Mouse (Mus musculus): Measurements from ENCODE around the gene Stpg3. TPM values are rescaled to one million over a fixed set of nuclear protein-coding genes. Genes with fewer than 3 reads are reported as not detected.

The Stpg3 gene
- polyA plus RNA-seq, 1 experiment = not detected

DNA sequence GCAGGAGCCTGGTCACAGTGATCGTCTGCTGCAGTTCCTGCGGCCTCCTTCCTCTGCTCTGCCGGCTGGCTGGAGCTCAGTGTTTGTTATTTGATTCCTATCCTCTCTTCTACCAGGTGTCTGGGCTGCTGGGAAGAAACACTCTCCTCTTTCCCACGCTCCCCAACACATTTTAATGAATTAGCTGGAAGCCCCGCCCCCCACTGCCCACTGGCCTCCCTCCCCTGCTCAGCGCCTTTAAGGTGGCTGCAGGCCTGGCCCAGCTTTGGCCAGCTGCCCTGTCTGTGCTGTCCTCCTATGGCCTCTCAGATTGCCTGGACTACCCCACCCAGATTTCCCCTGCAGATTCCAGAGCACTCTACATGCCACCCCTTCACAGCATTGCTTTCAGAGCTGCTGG is 36.8 kb downstream of the Stpg3 start:
- no peak for TF ChIP-seq POLR2A (IDR thresholded peaks at IDR 0.05; ENCODE audit: borderline replicate concordance, extremely low read depth, insufficient read depth, insufficient read length, poor library complexity, severe bottlenecking)
- no peak for TF ChIP-seq CTCF (IDR thresholded peaks at IDR 0.05; ENCODE audit: borderline replicate concordance, extremely low read depth, insufficient read depth, insufficient read length)
- peak; percentile 92 for DNase-seq (ENCODE audit: low read depth)

DNA sequence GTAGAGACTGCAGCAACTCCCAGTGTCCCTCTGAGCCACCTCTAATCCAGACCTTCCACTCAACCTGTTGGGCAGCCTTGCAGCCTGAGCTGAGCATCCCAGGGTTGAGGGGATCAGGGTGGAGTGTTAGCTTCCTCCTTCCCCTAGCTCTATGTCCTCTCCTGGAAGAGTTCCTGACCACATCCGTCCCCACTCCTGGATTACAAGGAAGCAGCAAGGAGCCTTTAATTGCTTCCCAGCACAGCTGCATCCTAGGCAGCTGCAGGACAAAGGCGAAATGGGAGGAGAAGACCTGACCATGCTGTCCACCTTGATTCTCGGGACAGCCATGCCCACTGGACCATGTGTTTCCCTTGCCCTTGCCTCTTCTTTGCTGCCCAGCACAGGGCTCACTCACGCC is 37.4 kb downstream of the Stpg3 start:
- TF ChIP-seq CTCF (IDR thresholded peaks at IDR 0.05; ENCODE audit: borderline replicate concordance, extremely low read depth, insufficient read depth, insufficient read length) (no peak), POLR2A (IDR thresholded peaks at IDR 0.05; ENCODE audit: borderline replicate concordance, extremely low read depth, insufficient read depth, insufficient read length, poor library complexity, severe bottlenecking) (no peak)
- DNase-seq (ENCODE audit: low read depth) = no peak

DNA sequence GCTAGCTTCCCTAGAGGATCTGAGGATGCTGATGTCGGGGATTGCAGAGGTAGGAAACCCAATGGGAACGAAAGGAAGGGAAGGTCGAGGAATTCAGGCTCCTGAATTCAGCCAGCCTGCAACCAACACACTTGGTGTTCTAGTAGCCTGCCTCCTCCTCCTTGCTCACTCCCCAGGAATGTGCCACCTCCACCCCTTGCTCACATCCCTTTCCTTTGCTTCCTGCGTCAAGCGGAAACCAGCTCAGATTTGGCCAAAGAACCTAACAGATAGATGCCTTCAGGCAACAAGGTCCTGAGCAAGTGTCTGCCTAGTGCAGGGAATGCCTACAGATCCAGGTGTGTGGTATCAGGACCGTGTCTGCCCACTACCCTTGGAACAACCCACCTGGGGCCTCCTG is 37.9 kb downstream of the Stpg3 start:
- TF ChIP-seq CTCF (IDR thresholded peaks at IDR 0.05; ENCODE audit: borderline replicate concordance, extremely low read depth, insufficient read depth, insufficient read length) (no peak), POLR2A (IDR thresholded peaks at IDR 0.05; ENCODE audit: borderline replicate concordance, extremely low read depth, insufficient read depth, insufficient read length, poor library complexity, severe bottlenecking) (no peak)
- DNase-seq (ENCODE audit: low read depth) = no peak

DNA sequence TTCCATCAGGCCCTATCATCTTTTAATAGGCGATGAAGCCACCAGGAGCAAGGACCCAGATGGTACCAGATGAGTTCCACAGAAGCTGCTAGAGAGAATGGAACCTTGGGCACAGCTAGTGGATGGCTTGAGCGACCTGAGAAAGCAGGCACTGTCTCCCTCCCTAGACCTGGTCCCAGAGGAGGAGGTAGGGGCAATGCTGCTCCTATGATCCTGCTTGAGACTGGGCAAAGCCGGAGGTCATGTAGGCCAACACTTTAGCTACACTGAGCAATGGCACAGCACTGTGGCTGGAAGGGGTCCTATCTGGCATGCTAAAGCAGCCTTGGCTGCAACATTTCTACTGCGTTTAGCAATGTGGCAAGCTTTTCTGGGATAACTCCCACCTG is 38.8 kb downstream of the Stpg3 start:
- TF ChIP-seq POLR2A (IDR thresholded peaks at IDR 0.05; ENCODE audit: borderline replicate concordance, extremely low read depth, insufficient read depth, insufficient read length, poor library complexity, severe bottlenecking) = no peak
- no peak for TF ChIP-seq CTCF (IDR thresholded peaks at IDR 0.05; ENCODE audit: borderline replicate concordance, extremely low read depth, insufficient read depth, insufficient read length)

DNA sequence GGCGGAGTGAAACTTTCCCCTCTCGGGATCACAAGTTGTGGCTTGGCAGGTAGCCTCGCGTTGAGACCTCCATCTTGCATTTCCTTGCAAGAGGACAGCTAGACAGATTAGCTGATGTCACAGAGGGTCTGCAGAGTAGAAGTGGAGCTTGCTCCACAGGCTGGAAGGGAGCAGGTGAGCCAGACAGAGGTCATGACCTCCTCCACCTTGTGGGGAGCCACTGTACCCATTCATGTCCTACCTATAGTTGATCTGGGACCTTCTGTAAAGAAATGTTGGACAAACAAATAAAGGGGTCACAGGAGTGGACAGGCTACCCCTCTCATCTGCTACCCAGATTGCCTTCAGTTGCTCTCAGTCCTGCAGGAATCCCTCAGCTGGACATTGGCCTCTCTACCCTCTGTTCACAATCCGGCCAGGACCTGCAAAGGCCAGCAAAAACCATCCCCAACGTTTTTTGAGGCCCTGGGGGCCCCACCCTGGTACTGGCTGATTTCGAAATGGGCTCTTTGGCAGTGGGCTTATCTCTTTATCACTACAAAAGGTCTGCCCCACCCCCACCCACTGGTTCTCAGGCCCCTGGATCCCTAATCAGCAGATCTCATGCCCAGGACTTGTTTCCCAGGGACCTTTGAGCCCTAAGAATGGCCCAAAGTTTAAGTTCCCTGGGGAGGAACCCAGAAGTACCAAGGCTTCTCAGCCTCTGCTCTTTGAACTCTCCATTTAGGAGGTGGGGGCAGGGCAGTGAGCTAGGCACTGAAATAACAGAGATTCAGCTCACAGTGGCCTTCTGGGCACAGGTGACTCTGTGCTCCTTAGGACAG is 39.4 kb downstream of the Stpg3 start:
- TF ChIP-seq POLR2A (IDR thresholded peaks at IDR 0.05; ENCODE audit: borderline replicate concordance, extremely low read depth, insufficient read depth, insufficient read length, poor library complexity, severe bottlenecking) (no peak), CTCF (IDR thresholded peaks at IDR 0.05; ENCODE audit: borderline replicate concordance, extremely low read depth, insufficient read depth, insufficient read length) (no peak)
- DNase-seq (ENCODE audit: low read depth) = no peak

More for the DNA sequence above, 38.8 kb downstream of the Stpg3 start:
- DNase-seq (ENCODE audit: low read depth) = no peak

DNA sequence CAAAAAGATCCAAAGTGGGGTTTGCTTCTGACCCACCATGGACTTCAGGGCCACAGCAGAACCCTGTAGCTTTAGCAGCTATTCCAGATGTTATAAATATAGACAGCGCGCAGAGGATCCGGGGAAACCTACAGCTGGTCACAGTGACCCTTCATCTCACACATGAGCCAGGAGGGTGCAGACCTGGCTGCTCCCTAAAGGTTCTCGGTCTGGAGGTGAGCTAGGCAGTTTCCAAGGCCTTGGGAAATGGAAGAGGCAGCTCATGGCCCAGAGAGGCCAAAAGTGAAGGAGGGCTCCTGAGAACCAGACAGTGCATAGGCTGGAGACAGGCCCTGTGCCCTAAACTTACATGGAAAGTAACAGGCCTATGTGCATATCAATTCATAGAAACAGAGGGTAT is 40.6 kb downstream of the Stpg3 start:
- DNase-seq (ENCODE audit: low read depth) = no peak
- TF ChIP-seq POLR2A (IDR thresholded peaks at IDR 0.05; ENCODE audit: borderline replicate concordance, extremely low read depth, insufficient read depth, insufficient read length, poor library complexity, severe bottlenecking) = no peak
- TF ChIP-seq CTCF (IDR thresholded peaks at IDR 0.05; ENCODE audit: borderline replicate concordance, extremely low read depth, insufficient read depth, insufficient read length) = no peak

DNA sequence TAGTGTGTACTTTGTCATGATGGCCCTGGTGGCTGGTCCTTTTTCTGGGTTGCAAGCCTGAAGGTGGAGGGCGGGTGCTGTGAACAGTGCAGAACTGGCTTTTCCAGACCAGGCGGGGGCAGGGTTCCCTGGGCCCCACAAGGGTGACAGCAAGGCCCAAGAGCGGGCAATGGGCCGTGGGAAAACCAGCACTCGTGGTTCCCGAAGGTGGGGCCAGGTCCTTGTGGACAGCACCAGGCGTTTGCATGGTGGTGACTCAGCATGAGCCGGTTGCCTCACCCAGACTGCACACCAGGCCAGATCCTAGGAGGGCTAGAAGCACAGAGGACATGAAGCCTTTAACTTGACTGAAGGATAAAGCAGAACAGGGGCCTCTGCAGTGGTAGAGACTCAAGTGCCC is 41.8 kb downstream of the Stpg3 start:
- no peak for DNase-seq (ENCODE audit: low read depth)
- no peak for TF ChIP-seq POLR2A (IDR thresholded peaks at IDR 0.05; ENCODE audit: borderline replicate concordance, extremely low read depth, insufficient read depth, insufficient read length, poor library complexity, severe bottlenecking)
- TF ChIP-seq CTCF (IDR thresholded peaks at IDR 0.05; ENCODE audit: borderline replicate concordance, extremely low read depth, insufficient read depth, insufficient read length) = no peak

DNA sequence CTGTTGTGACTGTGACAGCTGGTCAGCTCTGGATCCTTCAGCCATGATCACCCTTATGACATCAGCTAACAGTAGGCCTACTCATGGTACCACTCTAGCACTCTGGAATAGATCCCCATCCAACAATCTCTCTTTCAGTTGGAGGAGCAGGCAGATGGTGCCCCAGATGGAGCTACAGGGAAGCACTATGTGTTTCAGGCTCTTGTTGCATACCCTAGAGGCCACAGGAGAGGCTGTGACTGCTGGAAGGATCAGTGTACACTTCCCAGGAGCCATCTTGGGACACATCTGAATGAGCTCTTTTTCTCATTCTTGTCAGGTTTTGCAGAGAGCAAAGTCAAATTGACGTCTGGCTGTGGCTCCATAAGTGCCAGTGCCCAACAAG is 42.7 kb downstream of the Stpg3 start:
- DNase-seq (ENCODE audit: low read depth) = peak; percentile 49
- TF ChIP-seq POLR2A (IDR thresholded peaks at IDR 0.05; ENCODE audit: borderline replicate concordance, extremely low read depth, insufficient read depth, insufficient read length, poor library complexity, severe bottlenecking) (no peak), CTCF (IDR thresholded peaks at IDR 0.05; ENCODE audit: borderline replicate concordance, extremely low read depth, insufficient read depth, insufficient read length) (no peak)

DNA sequence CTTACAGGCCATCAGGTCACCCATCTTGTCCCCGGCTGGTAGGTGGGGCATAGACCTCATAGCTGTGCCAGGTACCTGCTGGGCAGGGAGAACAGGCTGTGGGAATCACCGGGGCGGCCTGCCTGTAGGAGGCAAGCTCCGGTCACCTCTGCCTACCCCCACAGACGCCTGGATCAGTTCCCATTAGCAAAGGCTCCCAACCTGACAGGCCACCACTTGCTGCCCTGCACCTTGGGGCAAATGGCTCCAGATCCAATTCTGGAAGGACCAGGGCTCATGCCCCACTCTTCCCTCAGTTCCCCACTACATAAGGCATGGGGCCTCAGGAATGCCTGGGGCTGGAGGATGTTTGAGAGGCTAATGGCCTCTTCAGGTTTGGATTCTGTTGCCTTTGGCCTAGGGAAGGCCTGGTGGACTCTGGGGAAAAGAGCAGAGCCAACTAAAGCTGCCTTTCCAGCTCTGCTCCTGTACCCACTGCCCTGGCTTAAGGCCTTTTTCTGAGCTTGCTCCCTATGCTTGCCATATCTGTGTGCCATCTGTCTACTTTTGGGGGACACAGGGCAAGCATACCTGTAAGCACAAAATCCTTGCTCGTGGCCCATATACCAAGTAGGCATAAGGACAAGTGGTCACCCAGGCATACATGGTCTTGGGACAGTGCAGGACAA is 43.2 kb downstream of the Stpg3 start:
- DNase-seq (ENCODE audit: low read depth) = no peak

DNA sequence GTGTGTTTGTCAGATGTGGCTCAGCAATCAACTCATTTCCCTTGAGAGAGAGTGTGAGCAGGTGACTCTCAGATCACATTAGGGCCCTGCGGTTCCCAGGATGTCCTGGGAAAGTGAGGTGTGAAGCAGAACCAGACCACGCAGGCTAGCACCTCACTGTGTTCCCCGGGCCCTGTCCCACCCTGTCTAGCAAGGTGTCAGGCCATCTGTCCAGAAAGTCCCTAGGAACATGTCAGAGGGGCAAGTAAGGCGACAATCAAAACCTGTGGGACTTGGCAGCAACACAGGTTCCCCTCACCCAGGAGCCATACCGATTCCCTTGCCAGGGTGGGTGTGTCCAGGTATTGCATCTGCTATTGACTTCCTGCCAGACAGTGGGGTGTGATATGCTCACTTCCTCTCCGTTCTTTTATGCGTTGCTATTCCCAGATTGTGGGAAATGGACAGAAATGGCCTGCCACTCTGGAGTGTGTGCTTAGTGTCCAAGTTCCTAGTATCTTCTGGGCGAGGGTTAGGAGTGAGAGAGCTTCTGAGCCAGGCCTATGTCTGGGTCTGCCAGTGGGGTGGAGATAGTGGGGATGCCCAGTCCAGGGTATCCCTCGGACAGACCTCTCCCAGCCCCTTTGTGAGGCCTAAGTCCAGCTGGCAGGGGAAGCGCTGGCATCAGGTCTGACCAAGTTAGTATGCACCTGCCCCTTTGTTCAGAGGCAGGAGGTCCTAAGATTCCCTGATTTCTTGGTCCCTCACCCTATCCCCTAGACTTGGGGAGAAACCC is 43.9 kb downstream of the Stpg3 start:
- peak; percentile 72 for DNase-seq (ENCODE audit: low read depth)
- TF ChIP-seq POLR2A (IDR thresholded peaks at IDR 0.05; ENCODE audit: borderline replicate concordance, extremely low read depth, insufficient read depth, insufficient read length, poor library complexity, severe bottlenecking) = no peak
- no peak for TF ChIP-seq CTCF (IDR thresholded peaks at IDR 0.05; ENCODE audit: borderline replicate concordance, extremely low read depth, insufficient read depth, insufficient read length)

More for the DNA sequence above, 43.2 kb downstream of the Stpg3 start:
- TF ChIP-seq POLR2A (IDR thresholded peaks at IDR 0.05; ENCODE audit: borderline replicate concordance, extremely low read depth, insufficient read depth, insufficient read length, poor library complexity, severe bottlenecking) = no peak
- TF ChIP-seq CTCF (IDR thresholded peaks at IDR 0.05; ENCODE audit: borderline replicate concordance, extremely low read depth, insufficient read depth, insufficient read length) = no peak

DNA sequence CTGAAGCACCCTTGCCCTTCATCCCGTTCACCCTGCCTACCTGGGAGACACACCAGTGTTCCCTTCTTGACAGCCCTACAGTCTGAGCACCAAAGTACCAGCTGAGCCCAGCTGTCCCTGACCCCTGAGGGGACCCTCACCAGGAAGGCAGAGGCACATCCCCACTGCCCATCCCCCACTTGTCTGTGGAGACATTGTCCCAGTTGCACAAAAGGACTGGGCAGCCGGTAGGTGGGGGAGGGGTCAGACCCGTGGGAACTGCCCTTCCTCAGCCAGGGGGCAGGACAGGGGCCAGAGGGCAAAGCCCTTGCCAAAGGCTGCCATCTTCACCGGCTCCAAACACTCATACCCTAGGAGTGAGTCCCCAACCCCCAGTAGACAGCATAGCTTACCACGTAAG is 44.7 kb downstream of the Stpg3 start:
- no peak for TF ChIP-seq CTCF (IDR thresholded peaks at IDR 0.05; ENCODE audit: borderline replicate concordance, extremely low read depth, insufficient read depth, insufficient read length)
- TF ChIP-seq POLR2A (IDR thresholded peaks at IDR 0.05; ENCODE audit: borderline replicate concordance, extremely low read depth, insufficient read depth, insufficient read length, poor library complexity, severe bottlenecking) = no peak
- DNase-seq (ENCODE audit: low read depth) = no peak
